Mouse (Mus musculus): Measurements from ENCODE around the gene Psmc5. TPM values are rescaled to one million over a fixed set of nuclear protein-coding genes. Genes with fewer than 3 reads are reported as not detected.

The Psmc5 gene
- total RNA-seq, 2 experiments from 2014 or later: 189 to 196 TPM

GRCm38 (mm10) chr11:106306065-106306385 lies 50.1 kb downstream of the Psmc5 start:
- no peak for DNase-seq (ENCODE audit: low spot score in 2 of 2)

DNA sequence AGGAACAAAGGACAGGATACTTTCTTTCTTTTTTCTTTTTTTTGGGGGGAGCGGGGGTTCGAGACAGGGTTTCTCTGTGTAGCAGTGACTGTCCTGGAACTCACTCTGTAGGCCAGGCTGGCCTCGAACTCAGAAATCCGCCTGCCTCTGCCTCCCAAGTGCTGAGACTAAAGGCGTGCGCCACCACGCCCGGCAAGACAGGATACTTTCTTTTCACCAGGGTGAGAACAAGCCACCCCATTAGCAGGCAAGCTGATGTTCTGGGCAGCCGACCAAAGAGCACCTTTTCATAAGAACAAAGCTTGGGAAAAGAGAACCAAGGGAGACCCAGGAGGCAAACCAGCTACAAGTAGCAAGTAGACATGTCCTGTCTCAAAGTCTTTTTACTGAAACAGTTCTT lies 50.8 kb downstream of the Psmc5 start:
- no peak for DNase-seq (ENCODE audit: low spot score in 2 of 2)

DNA sequence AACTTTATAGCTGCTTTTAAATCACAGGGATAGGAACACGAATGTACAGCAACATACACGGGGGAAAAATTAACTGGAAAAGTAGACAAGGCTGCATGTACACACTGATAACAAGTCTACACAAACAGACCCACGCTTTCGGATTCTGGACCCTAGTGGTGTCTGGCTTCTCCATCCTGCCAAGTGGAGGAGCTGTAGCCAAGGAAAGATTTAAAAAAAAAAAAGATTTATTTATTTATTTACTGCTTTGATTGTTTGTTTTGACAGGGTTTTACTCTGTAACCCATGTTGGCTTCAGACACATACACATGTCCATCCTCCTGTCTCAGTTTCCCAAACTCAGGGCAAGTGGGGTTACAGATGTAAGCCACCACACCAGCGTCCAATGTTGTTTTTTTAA lies 51.5 kb downstream of the Psmc5 start:
- DNase-seq (ENCODE audit: low spot score in 2 of 2): no peak

DNA sequence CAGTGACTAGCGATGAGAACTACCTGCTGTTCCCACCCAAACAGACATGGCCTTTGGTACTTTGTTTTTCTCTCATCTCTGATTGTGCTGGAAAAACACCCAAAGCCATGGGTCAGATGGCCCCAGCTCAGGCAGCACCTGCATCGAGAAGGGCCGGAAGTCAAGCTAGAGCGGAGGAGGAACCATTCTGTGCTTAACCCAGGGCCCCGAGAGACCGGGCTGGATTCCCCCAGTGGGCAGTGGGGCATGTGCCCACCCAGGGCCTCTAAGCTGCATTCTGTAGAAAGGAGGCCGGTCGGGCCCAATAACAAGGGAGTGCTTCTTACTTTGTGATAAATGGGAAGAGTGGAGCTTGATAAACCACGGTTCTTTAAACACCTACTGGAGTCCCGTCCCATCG lies 52.2 kb downstream of the Psmc5 start:
- DNase-seq (ENCODE audit: low spot score in 2 of 2): no peak

DNA sequence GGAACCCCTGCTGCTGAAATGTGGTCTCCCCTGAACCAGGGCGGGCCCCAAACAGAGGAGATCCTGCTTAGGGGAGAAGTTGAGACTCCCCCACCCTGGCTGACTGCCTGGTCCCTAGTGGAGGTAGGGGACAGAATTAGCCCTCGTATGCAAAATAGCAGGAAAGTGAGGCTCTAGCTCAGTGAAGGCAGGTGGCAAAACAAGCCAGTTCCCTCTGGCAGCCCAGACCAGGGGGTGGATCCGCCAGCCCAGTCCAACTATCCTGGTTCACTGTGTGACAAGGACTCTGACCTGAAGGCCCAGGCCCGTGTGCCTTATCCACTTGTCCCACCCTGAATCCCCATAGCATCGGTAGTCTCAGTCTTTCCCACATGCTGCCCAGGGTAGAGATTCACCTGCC lies 54.2 kb downstream of the Psmc5 start:
- no peak for DNase-seq (ENCODE audit: low spot score in 2 of 2)

Other genes starting within 250 kb of the Psmc5 start
- under 1 TPM; 0.72 to 0.94 TPM for gene Kcnh6, start 248.0 kb upstream of the Psmc5 start, total RNA-seq (2021)
- gene Dcaf7, start 219.3 kb upstream of the Psmc5 start, total RNA-seq (2021): 100 to 1,000 TPM; 129 to 131 TPM
- gene Taco1, start 190.1 kb upstream of the Psmc5 start, total RNA-seq (2021): 10 to 100 TPM; 18.3 TPM
- 10 to 100 TPM; 30.4 to 32.6 TPM for gene Map3k3, start 171.5 kb upstream of the Psmc5 start, total RNA-seq (2021)
- 1 to 10 TPM in 1 of 2 experiments, not detected in 1; 1.4 TPM for gene Gm10840, start 95.3 kb upstream of the Psmc5 start, total RNA-seq (2021)
- gene Limd2, start 95.3 kb upstream of the Psmc5 start, total RNA-seq (2021): 100 to 1,000 TPM; 144 to 147 TPM
- 10 to 100 TPM; 26.6 to 29.2 TPM for gene Strada, start 54.0 kb upstream of the Psmc5 start, total RNA-seq (2021)
- gene Ccdc47, start 39.8 kb upstream of the Psmc5 start, total RNA-seq (2021): 100 to 1,000 TPM in 1 of 2 experiments, 10 to 100 TPM in 1; 96.3 to 100 TPM
- gene Ddx42, start 39.2 kb upstream of the Psmc5 start, total RNA-seq (2021): 10 to 100 TPM; 65.8 to 68.2 TPM
- gene Ftsj3, start 75 bp upstream of the Psmc5 start, total RNA-seq (2021): 10 to 100 TPM; 26.2 to 31.1 TPM
- 10 to 100 TPM; 23.9 to 26.3 TPM for gene Smarcd2, start 16.8 kb downstream of the Psmc5 start, total RNA-seq (2021)
- under 1 TPM; 0.13 to 0.15 TPM for gene Tcam1, start 20.5 kb downstream of the Psmc5 start, total RNA-seq (2021)
- not detected for gene Gh, start 45.7 kb downstream of the Psmc5 start, total RNA-seq (2021)
- not detected for gene Cd79b, start 58.6 kb downstream of the Psmc5 start, total RNA-seq (2021)
- under 1 TPM in 1 of 2 experiments, not detected in 1; 0.05 TPM for gene Scn4a, start 97.1 kb downstream of the Psmc5 start, total RNA-seq (2021)
- not detected for gene Prr29, start 109.3 kb downstream of the Psmc5 start, total RNA-seq (2021)
- gene Icam2, start 131.9 kb downstream of the Psmc5 start, total RNA-seq (2021): 1 to 10 TPM; 2.4 to 3.1 TPM
- gene Ern1, start 231.7 kb downstream of the Psmc5 start, total RNA-seq (2021): 1 to 10 TPM; 10.0 TPM

All from layer of hippocampus, adult 18-20 months (tissue).